Mouse (Mus musculus) hindbrain, postnatal 0 days (tissue): Measurements from ENCODE around the gene Fzd2. TPM values are rescaled to one million over a fixed set of nuclear protein-coding genes. Genes with fewer than 3 reads are reported as not detected.
"Not testable (repeated sequence)": the region's sequence is repeated elsewhere in the genome, so short reads cannot be mapped to it uniquely, and the experiment has no call there.

Experiments used
- ATAC-seq: fragments of 200-750 bp; cut with Nextera tagmentation; 2 replicates; pipeline ENCODE4 v1.8.0; 2017; ENCODE audit warnings: mild to moderate bottlenecking, moderate TSS enrichment, moderate library complexity
- DNase-seq: peaks from one replicate; pipeline ENCODE4 v3.0.0-alpha.2; 2015; ENCODE audit warnings: low spot score
- H3K27ac ChIP-seq: fragments of 300-500 bp; sonication (generic); 2 replicates; pipeline ENCODE4 v1.5.1; 2014; ENCODE audit warnings: mild to moderate bottlenecking
- H3K27me3 ChIP-seq: fragments of 300-500 bp; sonication (generic); 2 replicates; pipeline ENCODE4 v1.6.1; 2014; ENCODE audit warnings: low read length, mixed read lengths; ENCODE audit not compliant: insufficient read depth
- H3K36me3 ChIP-seq: fragments of 300-500 bp; sonication (generic); 2 replicates; pipeline ENCODE4 v1.6.1; 2014; ENCODE audit warnings: low read length, mixed read lengths; ENCODE audit not compliant: insufficient read depth
- H3K4me1 ChIP-seq: fragments of 300-500 bp; sonication (generic); 2 replicates; pipeline ENCODE4 v1.6.1; 2014; ENCODE audit warnings: antibody characterized with exemption, low read length, mixed read lengths; ENCODE audit not compliant: insufficient read depth
- H3K4me2 ChIP-seq: fragments of 300-500 bp; sonication (generic); 2 replicates; pipeline ENCODE4 v1.6.1; 2014; ENCODE audit warnings: low read depth, mild to moderate bottlenecking, low read length, moderate library complexity, mixed read lengths
- H3K4me3 ChIP-seq: fragments of 300-500 bp; sonication (generic); 2 replicates; pipeline ENCODE4 v1.5.1; 2014; ENCODE audit warnings: low read length
- H3K9ac ChIP-seq: fragments of 300-500 bp; sonication (generic); replicated peaks from 2 replicates; pipeline ENCODE4 v1.6.1; 2014; ENCODE audit warnings: mild to moderate bottlenecking, low read length, moderate library complexity, mixed read lengths
- H3K9me3 ChIP-seq: fragments of 300-500 bp; sonication (generic); 2 replicates; pipeline ENCODE4 v1.6.1; 2016; ENCODE audit warnings: low read length, mixed read lengths
- CTCF ChIP-seq: IDR thresholded peaks from 2 replicates; pipeline ENCODE4 v1.5.1; 2016; ENCODE audit warnings: antibody characterized with exemption, control low read depth, low read depth
- WGBS: fragments of 180-500 bp; shearing (Covaris S2); extraction: QIAGEN DNeasy Blood & Tissue Kit; methylation state at CpG from one replicate; pipeline ENCODE4 v1.1.7; 2014; 5-methylcytosine and 5-hydroxymethylcytosine counted together
- polyA plus RNA-seq: library from polyadenylated mRNA; unstranded; fragments of >200 nt; fragmentation: Nextera tagmentation; extraction: Ambion mirVana; gene quantifications from 2 replicates; pipeline ENCODE4 v1.2.1, GENCODE M21; 2015
- total RNA-seq: library from RNA; depleted of rRNA; stranded (reverse); fragments of >200 nt; gene quantifications from 2 replicates; pipeline ENCODE4 v1.2.3, GENCODE M21; 2014; rRNA removed

Fzd2 gene
- total RNA-seq (31.7 and 34.5 TPM in 2 replicates), polyA plus RNA-seq (6.0 and 6.5 TPM in 2 replicates)

GRCm38 (mm10) chr11:102604010-102604584, at the start of gene Fzd2:
Fzd2 (plus strand) TSS chr11:102604396.
- DNase-seq, result peak; percentile 98
- H3K4me3 ChIP-seq, result peak within 1 kb of the TSS; percentile 78
- under 1% methylated on average over 30 of the region's 31 CpGs for WGBS
- H3K4me2 ChIP-seq, result peak within 1 kb of the TSS; percentile 77
- peak; percentile 96 for ATAC-seq
- H3K36me3 ChIP-seq, result no peaks in the 10 kb centered on the region
- no peak for TF ChIP-seq CTCF
- H3K27ac ChIP-seq, result peak within 1 kb of the TSS; percentile 82
- H3K27me3 ChIP-seq, result no peaks in the 10 kb centered on the region
- H3K9ac ChIP-seq, result peak within 1 kb of the TSS; percentile 65
- peaks cover 3% of the 10 kb centered on the region; the same call in 1 of the 2 replicates for H3K4me1 ChIP-seq
- H3K9me3 ChIP-seq, result no peaks in the 10 kb centered on the region

DNA sequence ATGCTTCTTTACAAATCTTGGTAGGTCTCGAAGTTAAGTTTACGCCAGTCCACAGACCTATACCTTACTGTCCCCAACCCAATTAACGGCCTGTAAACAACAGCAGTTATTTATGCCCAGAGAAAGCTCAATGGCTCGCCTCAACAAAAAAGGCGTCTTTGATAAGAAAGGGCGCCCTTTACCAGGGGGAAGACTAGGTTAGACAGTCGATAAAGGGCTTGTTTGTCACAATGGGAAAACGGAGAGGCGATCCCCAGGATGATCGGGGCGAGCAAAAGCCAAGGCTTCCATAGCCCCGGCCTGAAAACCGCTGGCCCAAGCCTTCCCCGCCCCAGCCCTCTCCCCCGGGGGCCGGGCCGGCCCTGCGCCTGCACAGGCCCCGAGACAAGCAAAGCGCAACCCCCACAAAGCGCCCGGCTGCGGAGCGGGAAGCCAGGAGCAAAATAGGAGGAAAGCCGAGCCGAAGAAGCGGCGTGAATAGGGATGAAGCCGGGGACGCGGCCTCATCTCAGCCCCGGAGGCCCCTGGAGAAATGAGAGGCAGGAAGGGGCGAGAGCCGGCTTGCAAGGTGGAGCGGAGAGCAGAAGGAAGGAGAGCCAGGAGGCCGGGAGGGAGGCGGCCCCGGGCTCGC, 48.7 kb upstream of the Fzd2 start:
- H3K4me2 ChIP-seq, result peak overlapping the region; percentile 73
- no peaks in the 10 kb centered on the region for H3K36me3 ChIP-seq
- no peak for TF ChIP-seq CTCF
- no peaks in the 10 kb centered on the region for H3K27me3 ChIP-seq
- WGBS, result under 1% methylated on average over 39 of the region's 39 CpGs
- ATAC-seq, result peak; percentile 35
- peak overlapping the region; percentile 87 for H3K9ac ChIP-seq
- H3K27ac ChIP-seq, result peak overlapping the region; percentile 98
- H3K9me3 ChIP-seq, result no peaks in the 10 kb centered on the region
- peak overlapping the region; percentile 77 for H3K4me3 ChIP-seq
- peak; percentile 52 for DNase-seq
- peaks cover 11% of the 10 kb centered on the region for H3K4me1 ChIP-seq

DNA sequence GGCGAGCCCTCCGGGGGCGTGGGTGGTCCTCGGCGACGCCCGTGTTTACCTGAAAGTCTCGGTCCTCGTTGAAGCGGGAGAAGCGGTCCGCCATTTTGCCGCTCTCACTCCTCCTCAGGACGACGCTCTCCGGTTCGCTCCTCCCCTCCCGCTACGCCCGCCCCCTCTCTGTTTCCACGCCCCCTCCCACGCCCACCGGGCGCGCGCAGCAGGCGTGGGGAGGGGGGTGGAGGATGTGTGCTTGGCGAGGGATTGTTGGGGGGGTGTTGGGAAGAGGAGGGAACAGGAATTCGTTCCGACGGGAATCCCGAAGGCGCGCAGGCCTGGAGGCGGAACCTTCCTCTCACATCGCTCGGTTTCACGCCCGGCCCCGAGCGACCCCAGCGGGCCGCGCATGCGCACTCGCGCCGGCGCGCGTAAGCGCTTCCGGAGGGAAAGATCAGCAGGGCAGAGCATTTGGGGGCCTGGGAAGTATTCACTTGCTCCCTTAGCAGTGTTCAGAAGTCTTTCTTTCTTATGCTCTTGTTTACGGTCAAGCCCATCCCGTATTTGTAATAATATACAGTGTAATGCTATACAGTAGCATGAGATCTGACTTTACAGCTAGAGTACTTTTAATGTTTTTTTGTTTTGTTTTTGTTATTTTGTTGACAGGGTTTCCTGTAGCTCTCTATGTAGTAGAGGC, 48.0 kb upstream of the Fzd2 start, which contains the start of gene Gpatch8:
Gpatch8 (minus strand) TSS at position 362 of the 685 bp plus-strand sequence.
- Histone ChIP-seq H3K9me3 (no peaks in the 10 kb centered on the region), H3K27ac (peak within 1 kb of the TSS; percentile 98), H3K4me1 (peaks cover 11% of the 10 kb centered on the region), H3K4me3 (peak within 1 kb of the TSS; percentile 77), H3K4me2 (peak within 1 kb of the TSS; percentile 73), H3K9ac (peak within 1 kb of the TSS; percentile 87), H3K27me3 (no peaks in the 10 kb centered on the region), H3K36me3 (no peaks in the 10 kb centered on the region)
- ATAC-seq (peak; percentile 98), DNase-seq (peak; percentile 99)
- 1% methylated on average over 47 of the region's 55 CpGs for WGBS
- TF ChIP-seq CTCF, result 0 out of 2 replicates have a peak, but pooled peaks have one; percentile 1

DNA sequence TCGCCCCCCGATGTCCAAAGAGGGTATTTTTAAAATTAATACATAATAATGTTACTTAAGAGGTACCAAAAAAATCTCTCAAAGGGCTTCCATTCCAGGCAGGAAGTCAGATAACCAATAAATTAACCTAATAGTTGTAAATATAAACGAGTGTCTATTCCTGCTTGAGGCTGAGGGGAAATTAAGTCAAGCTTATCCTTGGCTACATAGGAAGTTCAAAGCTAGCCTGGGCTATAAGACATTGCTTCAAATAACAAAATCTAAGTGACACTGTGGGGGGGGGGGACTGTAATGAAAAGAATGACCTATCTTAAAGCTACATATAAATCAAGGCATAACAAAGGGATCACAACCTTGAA, 47.5 kb upstream of the Fzd2 start:
- WGBS, result 22% methylated on average over 3 of the region's 3 CpGs
- no peaks in the 10 kb centered on the region for H3K36me3 ChIP-seq
- no peaks in the 10 kb centered on the region for H3K27me3 ChIP-seq
- peak overlapping the region; percentile 98; the same call in 1 of the 2 replicates for H3K27ac ChIP-seq
- DNase-seq, result no peak
- no peak for TF ChIP-seq CTCF
- peaks cover 11% of the 10 kb centered on the region for H3K4me1 ChIP-seq
- H3K4me2 ChIP-seq, result peak overlapping the region; percentile 73
- H3K9me3 ChIP-seq, result no peaks in the 10 kb centered on the region
- H3K9ac ChIP-seq, result peak overlapping the region; percentile 87; the same call in 1 of the 2 replicates
- ATAC-seq, result no peak
- H3K4me3 ChIP-seq, result peak overlapping the region; percentile 77

GRCm38 (mm10) chr11:102557386-102557785, 46.8 kb upstream of the Fzd2 start:
- H3K4me1 ChIP-seq, result peaks cover 11% of the 10 kb centered on the region
- no peak for ATAC-seq

GRCm38 (mm10) chr11:102558704-102559103, 45.5 kb upstream of the Fzd2 start:
- Histone ChIP-seq H3K27ac (no peak overlapping the region), H3K27me3 (no peaks in the 10 kb centered on the region), H3K4me3 (no peak overlapping the region), H3K4me2 (no peak overlapping the region), H3K4me1 (peaks cover 10% of the 10 kb centered on the region), H3K9me3 (no peaks in the 10 kb centered on the region), H3K9ac (no peak overlapping the region), H3K36me3 (no peaks in the 10 kb centered on the region)
- ATAC-seq, result no peak
- no peak for TF ChIP-seq CTCF
- DNase-seq, result no peak
- 94% methylated on average over 4 of the region's 5 CpGs for WGBS

More at GRCm38 (mm10) chr11:102557386-102557785, 46.8 kb upstream of the Fzd2 start:
- no peaks in the 10 kb centered on the region for H3K27me3 ChIP-seq
- no peaks in the 10 kb centered on the region for H3K9me3 ChIP-seq
- no peak overlapping the region for H3K4me2 ChIP-seq
- no peaks in the 10 kb centered on the region for H3K36me3 ChIP-seq
- WGBS, result 92% methylated on average over 1 of the region's 1 CpGs
- no peak overlapping the region for H3K9ac ChIP-seq
- H3K4me3 ChIP-seq, result no peak overlapping the region
- no peak for TF ChIP-seq CTCF
- DNase-seq, result no peak
- H3K27ac ChIP-seq, result no peak overlapping the region

DNA sequence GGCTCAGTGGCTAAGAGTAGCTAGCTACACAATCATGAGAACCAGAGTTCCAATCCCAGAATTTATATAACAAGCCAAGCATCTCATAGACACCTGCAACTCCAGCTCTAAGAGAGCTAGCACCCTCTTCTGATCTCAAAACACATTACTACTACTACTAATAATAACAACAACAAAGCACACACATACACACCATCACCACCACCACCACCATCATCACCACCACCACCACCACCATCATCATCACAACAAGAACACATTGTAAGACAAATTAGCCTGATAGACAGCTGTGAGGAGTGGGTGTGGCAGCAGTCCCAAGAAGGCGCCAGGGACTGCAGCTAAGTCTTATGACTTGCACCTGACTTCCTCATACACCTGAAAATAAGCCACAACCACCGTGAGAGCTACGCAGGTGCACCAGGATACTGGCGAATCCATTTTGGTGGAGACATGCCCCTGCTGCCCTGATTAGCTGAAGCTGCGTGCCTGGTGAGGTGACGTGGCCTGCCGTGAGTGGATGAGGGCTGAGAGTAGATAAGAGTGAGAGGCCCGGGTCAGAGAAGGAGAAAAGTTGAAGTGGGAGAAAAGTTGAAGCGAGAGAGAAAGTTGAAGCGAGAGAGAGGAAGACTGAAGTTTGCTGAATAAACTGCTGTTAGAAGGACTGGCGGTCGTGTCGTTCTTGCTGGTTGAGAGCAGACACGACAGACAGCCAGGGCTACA, 39.1 kb upstream of the Fzd2 start:
- H3K9ac ChIP-seq, ATAC-seq, H3K36me3 ChIP-seq, DNase-seq, H3K27ac ChIP-seq, H3K4me3 ChIP-seq, H3K4me2 ChIP-seq, H3K27me3 ChIP-seq, H3K4me1 ChIP-seq, H3K9me3 ChIP-seq: not testable (repeated sequence)
- 86% methylated on average over 14 of the region's 14 CpGs for WGBS
